Mouse (Mus musculus) liver, embryonic 14.5 days (tissue): ENCODE measurements at regions not wholly inside any gene's neighbourhood (a gene's known extent, or its start where the extent isn't known, plus 50 kb on each side); places are given as distances from the start of the nearest gene placed in this dataset.

Source experiments
- CTCF ChIP-seq: IDR thresholded peaks from 2 replicates; pipeline ENCODE4 v1.5.1; 2016; ENCODE audit warnings: antibody characterized with exemption, low read depth, control low read depth
- EP300 ChIP-seq: IDR thresholded peaks from 2 replicates; pipeline ENCODE4 v1.6.1; 2016; ENCODE audit warnings: antibody characterized with exemption, low read depth

- no peak for TF ChIP-seq CTCF
- no peak for TF ChIP-seq EP300
These were observed 174.7 kb upstream of the Ptbp2 start for GRCm38 (mm10) chr3:119958799-119959467.
